Mouse (Mus musculus): ENCODE data around the gene Zfp324. TPM values are rescaled to one million over a fixed set of nuclear protein-coding genes. Genes with fewer than 3 reads are reported as not detected.

Gene Zfp324
- polyA plus RNA-seq, 1 experiment = 0.75 TPM

DNA sequence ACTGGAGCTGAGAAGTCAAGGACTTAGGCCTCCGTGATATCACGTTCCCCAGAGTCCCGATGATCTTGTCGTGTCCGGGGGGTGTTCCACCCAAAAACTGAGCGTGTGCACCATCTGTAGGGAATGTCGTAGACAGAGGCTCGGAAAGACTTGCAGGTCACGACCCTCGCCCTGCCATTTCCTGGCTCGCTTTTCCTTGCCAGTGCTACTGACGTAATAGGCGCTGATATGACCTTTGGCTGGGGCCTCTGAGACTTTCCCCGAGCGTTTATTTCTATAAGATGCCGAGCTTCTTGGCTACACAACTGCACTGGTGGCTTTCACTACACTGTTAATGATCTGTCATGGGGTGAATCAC, 15.8 kb upstream of the Zfp324 start:
- peaks cover 2% of the 10 kb centered on the region for H3K4me1 ChIP-seq (ENCODE audit: control insufficient read depth, insufficient read depth, low read length)
- no peaks in the 10 kb centered on the region for H3K27me3 ChIP-seq (ENCODE audit: control insufficient read depth, insufficient read depth, low read length)
- H3K4me3 ChIP-seq (ENCODE audit: control insufficient read depth, low read depth, low read length) = peak overlapping the region; percentile 87
- no peaks in the 10 kb centered on the region for H3K36me3 ChIP-seq (ENCODE audit: control insufficient read depth, insufficient read depth, low read length)
- peak overlapping the region; percentile 85 for H3K27ac ChIP-seq (ENCODE audit: control insufficient read depth, insufficient read depth, low read depth, low read length)
- TF ChIP-seq CTCF (IDR thresholded peaks at IDR 0.05; ENCODE audit: control insufficient read depth, insufficient read depth, insufficient replicate concordance, low read depth, low read length) (no peak), POLR2A (IDR thresholded peaks at IDR 0.05; ENCODE audit: control insufficient read depth, low read depth, low read length) (no peak)

DNA sequence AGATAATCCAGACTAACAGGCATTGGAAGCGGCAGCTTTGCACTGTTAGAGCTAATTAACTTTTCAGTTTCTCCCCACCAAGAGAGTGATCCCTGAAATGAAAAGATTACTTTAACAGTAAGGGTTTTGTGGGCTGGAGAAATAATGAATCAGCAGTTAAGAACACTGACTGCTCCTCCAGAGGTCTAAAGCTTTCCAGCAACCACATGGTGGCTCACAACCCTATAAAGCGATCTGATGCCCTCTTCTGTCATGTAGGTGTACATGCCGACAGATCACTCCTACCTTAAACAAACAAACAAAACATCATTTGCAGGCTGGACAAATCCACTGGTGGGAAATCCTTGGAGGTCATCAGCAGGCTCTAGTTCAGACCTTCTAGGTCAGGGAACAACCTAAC, 10.7 kb upstream of the Zfp324 start:
- Histone ChIP-seq H3K36me3 (ENCODE audit: control insufficient read depth, insufficient read depth, low read length) (no peaks in the 10 kb centered on the region), H3K27ac (ENCODE audit: control insufficient read depth, insufficient read depth, low read depth, low read length) (no peak overlapping the region), H3K4me3 (ENCODE audit: control insufficient read depth, low read depth, low read length) (no peak overlapping the region), H3K27me3 (ENCODE audit: control insufficient read depth, insufficient read depth, low read length) (no peaks in the 10 kb centered on the region), H3K4me1 (ENCODE audit: control insufficient read depth, insufficient read depth, low read length) (no peaks in the 10 kb centered on the region; the same call in 1 of the 2 replicates)
- no peak for TF ChIP-seq CTCF (IDR thresholded peaks at IDR 0.05; ENCODE audit: control insufficient read depth, insufficient read depth, insufficient replicate concordance, low read depth, low read length)
- no peak for TF ChIP-seq POLR2A (IDR thresholded peaks at IDR 0.05; ENCODE audit: control insufficient read depth, low read depth, low read length)

DNA sequence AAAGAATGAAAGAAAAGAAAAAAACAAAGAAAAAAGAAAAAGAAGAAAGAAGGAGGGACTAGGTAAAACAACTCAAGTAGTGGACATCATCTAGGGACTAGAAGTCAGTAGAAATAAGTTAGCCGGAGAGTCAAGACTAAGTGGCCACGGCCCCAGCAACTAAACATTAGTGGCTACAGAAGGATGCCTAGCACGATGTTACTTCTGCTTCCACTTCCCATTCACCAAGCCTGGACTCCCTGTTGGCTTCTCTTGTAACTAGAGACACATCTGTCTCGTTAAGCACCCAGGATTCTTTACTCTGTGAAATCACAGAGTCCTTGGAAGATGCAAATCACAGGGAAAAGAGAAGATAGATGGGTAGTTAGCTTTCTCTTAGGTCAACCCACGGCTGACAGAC, 8.1 kb upstream of the Zfp324 start:
- Histone ChIP-seq H3K27me3 (ENCODE audit: control insufficient read depth, insufficient read depth, low read length) (no peaks in the 10 kb centered on the region), H3K4me3 (ENCODE audit: control insufficient read depth, low read depth, low read length) (no peak overlapping the region), H3K27ac (ENCODE audit: control insufficient read depth, insufficient read depth, low read depth, low read length) (no peak overlapping the region), H3K36me3 (ENCODE audit: control insufficient read depth, insufficient read depth, low read length) (no peaks in the 10 kb centered on the region), H3K4me1 (ENCODE audit: control insufficient read depth, insufficient read depth, low read length) (peaks cover 2% of the 10 kb centered on the region; the same call in 1 of the 2 replicates)
- TF ChIP-seq CTCF (IDR thresholded peaks at IDR 0.05; ENCODE audit: control insufficient read depth, insufficient read depth, insufficient replicate concordance, low read depth, low read length) (no peak), POLR2A (IDR thresholded peaks at IDR 0.05; ENCODE audit: control insufficient read depth, low read depth, low read length) (no peak)

DNA sequence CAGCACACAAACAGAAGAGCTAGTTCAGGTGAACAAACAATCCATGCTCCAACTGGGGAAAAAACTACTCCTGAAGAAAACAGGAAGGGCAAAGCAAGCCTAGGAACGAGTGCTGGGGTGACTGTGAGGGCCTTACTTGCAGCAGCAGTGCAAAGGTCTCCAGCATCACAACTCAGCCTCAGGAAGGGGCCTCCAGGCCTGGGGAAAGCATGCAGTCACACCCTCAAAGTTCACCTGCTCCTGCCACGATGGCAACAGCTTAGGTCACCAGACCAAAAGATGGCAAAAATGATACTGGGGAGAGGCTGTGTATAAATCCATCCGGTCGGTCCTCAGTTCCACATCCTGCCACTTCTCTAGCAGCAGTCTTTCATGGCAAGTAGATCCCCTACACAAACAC, 6.7 kb upstream of the Zfp324 start:
- peaks cover 2% of the 10 kb centered on the region; the same call in 1 of the 2 replicates for H3K4me1 ChIP-seq (ENCODE audit: control insufficient read depth, insufficient read depth, low read length)
- H3K27me3 ChIP-seq (ENCODE audit: control insufficient read depth, insufficient read depth, low read length) = no peaks in the 10 kb centered on the region
- no peak overlapping the region for H3K4me3 ChIP-seq (ENCODE audit: control insufficient read depth, low read depth, low read length)
- H3K36me3 ChIP-seq (ENCODE audit: control insufficient read depth, insufficient read depth, low read length) = no peaks in the 10 kb centered on the region
- H3K27ac ChIP-seq (ENCODE audit: control insufficient read depth, insufficient read depth, low read depth, low read length) = no peak overlapping the region
- TF ChIP-seq CTCF (IDR thresholded peaks at IDR 0.05; ENCODE audit: control insufficient read depth, insufficient read depth, insufficient replicate concordance, low read depth, low read length) = no peak
- no peak for TF ChIP-seq POLR2A (IDR thresholded peaks at IDR 0.05; ENCODE audit: control insufficient read depth, low read depth, low read length)

DNA sequence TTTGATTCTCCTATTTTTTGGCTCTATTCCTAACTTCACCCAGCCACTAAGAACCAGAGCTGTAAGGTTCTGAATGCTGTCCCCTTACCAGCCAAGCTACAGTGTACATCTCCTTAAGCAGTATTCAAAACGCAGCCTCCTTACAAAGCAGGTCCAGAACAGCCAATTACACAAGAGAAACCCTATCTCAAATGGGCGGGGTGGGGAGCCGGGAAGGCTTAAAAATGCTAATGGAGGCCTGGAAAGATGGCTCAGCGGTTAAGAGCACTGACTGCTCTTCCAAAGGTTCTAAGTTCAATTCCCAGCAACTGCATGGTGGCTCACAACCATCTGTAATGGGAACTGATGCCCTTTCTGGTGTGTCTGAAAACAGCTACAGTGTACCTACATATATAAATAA, 5.9 kb upstream of the Zfp324 start:
- TF ChIP-seq CTCF (IDR thresholded peaks at IDR 0.05; ENCODE audit: control insufficient read depth, insufficient read depth, insufficient replicate concordance, low read depth, low read length) (no peak), POLR2A (IDR thresholded peaks at IDR 0.05; ENCODE audit: control insufficient read depth, low read depth, low read length) (no peak)
- no peak overlapping the region for H3K27ac ChIP-seq (ENCODE audit: control insufficient read depth, insufficient read depth, low read depth, low read length)
- H3K36me3 ChIP-seq (ENCODE audit: control insufficient read depth, insufficient read depth, low read length) = no peaks in the 10 kb centered on the region

DNA sequence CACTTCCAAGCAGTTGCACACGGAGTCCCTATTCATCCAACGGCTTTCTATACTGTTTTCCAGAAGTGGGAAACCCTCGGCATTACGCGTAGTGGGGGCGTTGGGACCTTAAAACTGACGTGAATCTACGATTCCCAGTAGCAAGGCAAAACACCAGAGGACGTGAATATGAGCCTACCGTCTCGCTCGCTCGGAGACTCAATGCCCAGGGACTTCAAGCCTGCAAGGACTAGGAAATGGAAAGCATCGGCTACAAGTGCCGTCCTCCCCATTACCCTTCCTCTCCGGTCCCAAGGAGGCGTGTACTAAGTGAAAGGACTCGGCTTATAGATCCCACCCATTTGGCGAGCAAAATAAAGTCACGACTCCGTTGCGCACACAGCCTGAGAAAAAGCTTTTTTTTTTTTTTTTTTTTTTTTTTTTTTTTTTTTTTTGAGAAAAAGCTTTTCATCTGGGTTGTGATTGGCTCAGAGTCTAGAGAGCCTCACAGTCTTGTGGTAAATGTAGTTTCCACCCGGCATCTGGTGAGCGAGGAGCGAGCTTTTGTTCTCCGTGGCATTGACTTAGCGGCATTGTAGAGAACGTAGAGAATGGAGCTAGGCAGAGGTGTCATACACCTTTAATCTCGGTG, 4.0 kb upstream of the Zfp324 start:
- Histone ChIP-seq H3K4me3 (ENCODE audit: control insufficient read depth, low read depth, low read length) (peak overlapping the region; percentile 81), H3K27ac (ENCODE audit: control insufficient read depth, insufficient read depth, low read depth, low read length) (peak overlapping the region; percentile 63; the same call in 1 of the 2 replicates), H3K36me3 (ENCODE audit: control insufficient read depth, insufficient read depth, low read length) (no peaks in the 10 kb centered on the region), H3K4me1 (ENCODE audit: control insufficient read depth, insufficient read depth, low read length) (peaks cover 2% of the 10 kb centered on the region; the same call in 1 of the 2 replicates), H3K27me3 (ENCODE audit: control insufficient read depth, insufficient read depth, low read length) (no peaks in the 10 kb centered on the region)
- TF ChIP-seq POLR2A (IDR thresholded peaks at IDR 0.05; ENCODE audit: control insufficient read depth, low read depth, low read length) (0 out of 2 replicates have a peak, but pooled peaks have one; percentile 13), CTCF (IDR thresholded peaks at IDR 0.05; ENCODE audit: control insufficient read depth, insufficient read depth, insufficient replicate concordance, low read depth, low read length) (no peak)

More for the DNA sequence above, 5.9 kb upstream of the Zfp324 start:
- Histone ChIP-seq H3K4me1 (ENCODE audit: control insufficient read depth, insufficient read depth, low read length) (peaks cover 2% of the 10 kb centered on the region; the same call in 1 of the 2 replicates), H3K27me3 (ENCODE audit: control insufficient read depth, insufficient read depth, low read length) (no peaks in the 10 kb centered on the region), H3K4me3 (ENCODE audit: control insufficient read depth, low read depth, low read length) (no peak overlapping the region)

DNA sequence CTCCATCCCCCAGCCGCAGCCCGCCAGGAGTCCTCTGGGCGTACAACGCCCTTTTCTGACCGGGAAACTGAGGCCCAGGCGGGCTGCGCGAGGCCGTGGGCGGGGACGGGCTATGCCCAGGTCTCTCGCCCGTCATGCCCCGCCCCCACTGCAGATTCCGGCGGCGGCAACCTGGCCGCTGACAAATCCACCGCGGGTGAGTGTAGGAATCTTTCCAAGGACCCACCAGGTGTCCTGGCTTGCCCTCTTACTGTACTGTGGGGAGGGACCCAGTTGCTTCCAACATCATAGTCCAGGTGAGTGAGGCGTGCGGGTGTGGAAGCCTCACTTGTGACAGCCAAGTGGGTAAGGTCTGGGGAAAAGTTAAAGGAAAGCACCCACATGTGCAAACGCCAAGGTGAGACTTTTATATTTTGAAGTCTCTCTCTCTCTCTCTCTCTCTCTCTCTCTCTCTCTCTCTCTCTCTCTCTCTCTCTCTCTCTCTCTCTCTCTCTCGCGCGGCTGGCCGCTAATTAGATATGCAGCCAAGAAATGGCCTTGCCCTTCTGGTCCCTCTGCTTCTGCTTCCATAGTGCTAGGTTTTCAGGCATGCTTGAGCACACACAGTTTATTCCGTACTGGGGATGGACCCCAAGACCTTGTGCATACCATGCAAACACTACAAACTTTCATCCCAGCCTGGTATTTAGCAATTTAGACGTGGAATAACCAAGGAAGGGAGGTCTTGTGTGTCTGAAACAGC, 637 bp downstream of the Zfp324 start:
- Histone ChIP-seq H3K36me3 (ENCODE audit: control insufficient read depth, insufficient read depth, low read length) (no peaks in the 10 kb centered on the region), H3K4me1 (ENCODE audit: control insufficient read depth, insufficient read depth, low read length) (peaks cover 5% of the 10 kb centered on the region; the same call in 1 of the 2 replicates), H3K27me3 (ENCODE audit: control insufficient read depth, insufficient read depth, low read length) (no peaks in the 10 kb centered on the region), H3K4me3 (ENCODE audit: control insufficient read depth, low read depth, low read length) (peak overlapping the region; percentile 74), H3K27ac (ENCODE audit: control insufficient read depth, insufficient read depth, low read depth, low read length) (peak overlapping the region; percentile 46; the same call in 1 of the 2 replicates)
- TF ChIP-seq POLR2A (IDR thresholded peaks at IDR 0.05; ENCODE audit: control insufficient read depth, low read depth, low read length) (no peak), CTCF (IDR thresholded peaks at IDR 0.05; ENCODE audit: control insufficient read depth, insufficient read depth, insufficient replicate concordance, low read depth, low read length) (no peak)

Data from testis, adult 2 months (tissue).